Mouse (Mus musculus) forebrain, embryonic 11.5 days (tissue): ENCODE results near the gene Atm. TPM values are rescaled to one million over a fixed set of nuclear protein-coding genes. Genes with fewer than 3 reads are reported as not detected.
A peak's percentile ranks its signal among the peaks of the same experiment; 100 is the strongest.

Experiments used
- ATAC-seq: fragments of 200-750 bp; cut with Nextera tagmentation; replicated peaks from 2 replicates; pipeline ENCODE4 v1.8.0; 2017; ENCODE audit warnings: moderate TSS enrichment; ENCODE audit not compliant: low FRiP score
- DNase-seq: peaks from one replicate; pipeline ENCODE4 v3.0.0-alpha.2; 2017; ENCODE audit warnings: low spot score
- H3K27ac ChIP-seq: fragments of 300-500 bp; sonication (generic); 2 replicates; pipeline ENCODE4 v1.5.1; 2014; ENCODE audit warnings: low read depth, low read length
- H3K27me3 ChIP-seq: fragments of 300-500 bp; sonication (generic); 2 replicates; pipeline ENCODE4 v1.6.1; 2014; ENCODE audit warnings: mild to moderate bottlenecking, low read length, mixed read lengths; ENCODE audit not compliant: control insufficient read depth, insufficient read depth
- H3K36me3 ChIP-seq: fragments of 300-500 bp; sonication (generic); 2 replicates; pipeline ENCODE4 v1.6.1; 2014; ENCODE audit warnings: mild to moderate bottlenecking, low read length, moderate library complexity, mixed read lengths; ENCODE audit not compliant: control insufficient read depth, insufficient read depth
- H3K4me1 ChIP-seq: fragments of 300-500 bp; sonication (generic); replicated peaks from 2 replicates; pipeline ENCODE4 v1.6.1; 2014; ENCODE audit warnings: low read length, mixed read lengths; ENCODE audit not compliant: control insufficient read depth, insufficient read depth
- H3K4me2 ChIP-seq: fragments of 300-500 bp; sonication (generic); 2 replicates; pipeline ENCODE4 v1.6.1; 2014; ENCODE audit warnings: low read depth, mild to moderate bottlenecking, low read length, moderate library complexity, mixed read lengths; ENCODE audit not compliant: severe bottlenecking
- H3K4me3 ChIP-seq: fragments of 300-500 bp; sonication (generic); 2 replicates; pipeline ENCODE4 v1.5.1; 2014; ENCODE audit warnings: low read depth, low read length
- H3K9ac ChIP-seq: fragments of 300-500 bp; sonication (generic); 2 replicates; pipeline ENCODE4 v1.6.1; 2014; ENCODE audit warnings: low read length
- H3K9me3 ChIP-seq: fragments of 300-500 bp; sonication (generic); 2 replicates; pipeline ENCODE4 v1.6.1; 2016; ENCODE audit warnings: low read length, mixed read lengths; ENCODE audit not compliant: control insufficient read depth
- WGBS: fragments of 180-500 bp; shearing (Covaris S2); extraction: QIAGEN DNeasy Blood & Tissue Kit; methylation state at CpG from one replicate; pipeline ENCODE4 v1.1.7; 2014; 5-methylcytosine and 5-hydroxymethylcytosine counted together
- polyA plus RNA-seq: library from polyadenylated mRNA; unstranded; fragments of >200 nt; fragmentation: Nextera tagmentation; extraction: Ambion mirVana; gene quantifications from 2 replicates; pipeline ENCODE4 v1.2.1, GENCODE M21; 2014

Gene Atm
- polyA plus RNA-seq, 1 experiment from 2014 or later, result 21.5 TPM

DNA sequence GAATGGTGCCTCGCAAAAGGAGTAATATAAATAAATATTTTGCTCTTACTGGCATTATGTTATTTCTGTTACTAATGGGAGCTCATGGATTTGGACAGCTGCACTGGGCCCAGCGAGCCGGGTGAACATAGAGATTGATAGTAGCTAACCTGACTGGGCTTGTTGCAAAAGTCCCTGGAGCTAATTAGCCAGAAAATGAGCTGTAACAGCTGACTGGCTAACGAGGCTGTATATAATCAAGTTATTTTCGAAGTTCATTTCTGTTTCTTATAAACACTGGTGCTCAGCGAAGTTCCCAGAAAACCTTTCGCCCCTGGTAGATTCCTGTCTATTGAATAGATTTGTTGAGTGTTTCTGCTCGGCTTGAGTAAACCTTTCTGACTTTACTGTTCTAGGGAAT, 133.5 kb downstream of the Atm start:
- Histone ChIP-seq H3K27me3 (no peaks in the 10 kb centered on the region), H3K27ac (no peak overlapping the region), H3K4me2 (no peak overlapping the region), H3K4me3 (no peak overlapping the region), H3K9me3 (no peaks in the 10 kb centered on the region), H3K36me3 (no peaks in the 10 kb centered on the region), H3K9ac (no peak overlapping the region), H3K4me1 (no peaks in the 10 kb centered on the region)
- DNase-seq, result no peak
- ATAC-seq, result no peak
- 59% methylated on average over 8 of the region's 8 CpGs for WGBS

- H3K4me1 ChIP-seq, result no peaks in the 10 kb centered on the region
- H3K36me3 ChIP-seq, result no peaks in the 10 kb centered on the region
- no peak within 1 kb of the TSS for H3K4me3 ChIP-seq
- no peaks in the 10 kb centered on the region for H3K27me3 ChIP-seq
- WGBS, result 28% methylated on average over 11 of the region's 11 CpGs
- no peak within 1 kb of the TSS for H3K4me2 ChIP-seq
- H3K9me3 ChIP-seq, result no peaks in the 10 kb centered on the region
- ATAC-seq, result no peak
- no peak within 1 kb of the TSS for H3K27ac ChIP-seq
- DNase-seq, result no peak
- no peak within 1 kb of the TSS for H3K9ac ChIP-seq
These were observed 134.2 kb downstream of the Atm start, which contains the start of gene 4930550C14Rik for GRCm38 (mm10) chr9:53402291-53402711. 4930550C14Rik (plus strand) TSS chr9:53402325.

DNA sequence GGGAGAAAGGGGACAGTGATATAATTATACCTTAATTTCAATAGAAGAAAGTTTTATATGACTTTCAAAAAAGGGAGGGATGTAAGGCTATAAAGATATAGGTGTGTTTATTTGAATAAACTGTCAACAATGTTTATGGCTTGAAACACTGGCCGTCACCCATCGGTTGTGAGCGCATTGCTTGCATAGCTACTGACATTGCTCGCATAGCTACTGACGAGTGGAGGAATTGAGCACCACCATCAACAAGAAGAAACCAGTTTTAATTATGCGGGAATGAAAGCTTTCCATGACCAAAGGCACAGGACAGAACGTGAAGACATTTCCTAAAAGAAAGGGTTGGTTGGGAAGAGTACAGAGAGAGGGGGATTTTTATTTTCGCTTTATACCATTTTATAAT, 135.4 kb downstream of the Atm start:
- H3K36me3 ChIP-seq, result no peaks in the 10 kb centered on the region
- ATAC-seq (no peak), DNase-seq (no peak)
- no peaks in the 10 kb centered on the region for H3K27me3 ChIP-seq
- no peak overlapping the region for H3K4me3 ChIP-seq
- no peak overlapping the region for H3K4me2 ChIP-seq
- no peak overlapping the region for H3K9ac ChIP-seq
- H3K4me1 ChIP-seq, result no peaks in the 10 kb centered on the region
- WGBS, result 90% methylated on average over 8 of the region's 8 CpGs
- no peaks in the 10 kb centered on the region for H3K9me3 ChIP-seq
- H3K27ac ChIP-seq, result no peak overlapping the region

- WGBS, result 88% methylated on average over 4 of the region's 4 CpGs
- Histone ChIP-seq H3K4me2 (no peak overlapping the region), H3K27me3 (no peaks in the 10 kb centered on the region), H3K9me3 (no peaks in the 10 kb centered on the region), H3K27ac (no peak overlapping the region), H3K4me1 (no peaks in the 10 kb centered on the region), H3K9ac (no peak overlapping the region), H3K4me3 (no peak overlapping the region), H3K36me3 (no peaks in the 10 kb centered on the region)
- DNase-seq (no peak), ATAC-seq (no peak)
These were observed 135.8 kb downstream of the Atm start for GRCm38 (mm10) chr9:53400696-53401095.

GRCm38 (mm10) chr9:53399537-53399936, 137.0 kb downstream of the Atm start:
- WGBS, result 92% methylated on average over 8 of the region's 8 CpGs
- H3K36me3 ChIP-seq, result no peaks in the 10 kb centered on the region
- H3K27ac ChIP-seq, result no peak overlapping the region
- ATAC-seq (no peak), DNase-seq (no peak)
- no peak overlapping the region for H3K4me3 ChIP-seq
- H3K9ac ChIP-seq, result no peak overlapping the region
- H3K4me2 ChIP-seq, result no peak overlapping the region
- H3K27me3 ChIP-seq, result no peaks in the 10 kb centered on the region
- no peaks in the 10 kb centered on the region for H3K9me3 ChIP-seq
- no peaks in the 10 kb centered on the region for H3K4me1 ChIP-seq

- H3K4me1 ChIP-seq, result no peaks in the 10 kb centered on the region
- H3K36me3 ChIP-seq, result no peaks in the 10 kb centered on the region
- no peak overlapping the region for H3K4me3 ChIP-seq
- ATAC-seq (0 out of 2 replicates have a peak, but pooled peaks have one; percentile 39), DNase-seq (peak; percentile 67)
- H3K4me2 ChIP-seq, result no peak overlapping the region
- H3K9me3 ChIP-seq, result no peaks in the 10 kb centered on the region
- H3K9ac ChIP-seq, result no peak overlapping the region
- no peak overlapping the region for H3K27ac ChIP-seq
- H3K27me3 ChIP-seq, result no peaks in the 10 kb centered on the region
- 11% methylated on average over 5 of the region's 5 CpGs for WGBS
These were observed 138.2 kb downstream of the Atm start for GRCm38 (mm10) chr9:53398388-53398700.

- ATAC-seq (no peak), DNase-seq (no peak)
- Histone ChIP-seq H3K36me3 (no peaks in the 10 kb centered on the region), H3K9ac (no peak overlapping the region), H3K4me3 (no peak overlapping the region), H3K4me1 (no peaks in the 10 kb centered on the region), H3K27me3 (no peaks in the 10 kb centered on the region), H3K4me2 (no peak overlapping the region), H3K9me3 (no peaks in the 10 kb centered on the region), H3K27ac (no peak overlapping the region)
- 87% methylated on average over 13 of the region's 13 CpGs for WGBS
These were observed 138.7 kb downstream of the Atm start for GRCm38 (mm10) chr9:53397685-53398387.

- H3K4me1 ChIP-seq, result no peaks in the 10 kb centered on the region
- no peak overlapping the region for H3K4me3 ChIP-seq
- H3K27me3 ChIP-seq, result no peaks in the 10 kb centered on the region
- WGBS, result 84% methylated on average over 7 of the region's 7 CpGs
- no peak overlapping the region for H3K9ac ChIP-seq
- H3K9me3 ChIP-seq, result no peaks in the 10 kb centered on the region
- ATAC-seq (no peak), DNase-seq (no peak)
- no peaks in the 10 kb centered on the region for H3K36me3 ChIP-seq
- H3K27ac ChIP-seq, result no peak overlapping the region
- H3K4me2 ChIP-seq, result no peak overlapping the region
These were observed 146.4 kb downstream of the Atm start for GRCm38 (mm10) chr9:53390136-53390535.
